Mouse (Mus musculus): Measurements from ENCODE around the gene Sox30. TPM values are rescaled to one million over a fixed set of nuclear protein-coding genes. Genes with fewer than 3 reads are reported as not detected.
A peak's percentile ranks its signal among the peaks of the same experiment; 100 is the strongest.

Sox30 gene
- polyA plus RNA-seq, 1 experiment from 2014 or later: 0.16 TPM

- H3K27me3 ChIP-seq (ENCODE audit: low read depth, poor library complexity, severe bottlenecking): no peaks in the 10 kb centered on the region
- peaks cover 29% of the 10 kb centered on the region for H3K36me3 ChIP-seq
- no peak for DNase-seq (ENCODE audit: low spot score)
- H3K27ac ChIP-seq: no peak overlapping the region; the same call in 1 of the 2 replicates
- WGBS: 68% methylated on average over 9 of the region's 9 CpGs
- H3K9me3 ChIP-seq (replicated peaks): no peaks in the 10 kb centered on the region
- H3K4me1 ChIP-seq: peaks cover 30% of the 10 kb centered on the region
- no peak overlapping the region for H3K4me3 ChIP-seq
These were observed 83.1 kb downstream of the Sox30 start for GRCm38 (mm10) chr11:46062993-46063731.

GRCm38 (mm10) chr11:46064767-46065166, 84.7 kb downstream of the Sox30 start:
- peaks cover 29% of the 10 kb centered on the region for H3K36me3 ChIP-seq
- DNase-seq (ENCODE audit: low spot score): no peak

GRCm38 (mm10) chr11:46065201-46066011, 85.3 kb downstream of the Sox30 start:
- Histone ChIP-seq H3K9me3 (replicated peaks) (no peaks in the 10 kb centered on the region), H3K27me3 (ENCODE audit: low read depth, poor library complexity, severe bottlenecking) (no peaks in the 10 kb centered on the region), H3K36me3 (peaks cover 30% of the 10 kb centered on the region), H3K4me3 (no peak overlapping the region), H3K27ac (peak overlapping the region; percentile 71), H3K4me1 (peaks cover 42% of the 10 kb centered on the region)
- WGBS: 66% methylated on average over 21 of the region's 21 CpGs
- no peak for DNase-seq (ENCODE audit: low spot score)

More at GRCm38 (mm10) chr11:46064767-46065166, 84.7 kb downstream of the Sox30 start:
- Histone ChIP-seq H3K4me3 (no peak overlapping the region), H3K27ac (peak overlapping the region; percentile 71), H3K4me1 (peaks cover 42% of the 10 kb centered on the region), H3K9me3 (replicated peaks) (no peaks in the 10 kb centered on the region), H3K27me3 (ENCODE audit: low read depth, poor library complexity, severe bottlenecking) (no peaks in the 10 kb centered on the region)
- WGBS: 74% methylated on average over 8 of the region's 8 CpGs

Other genes starting within 250 kb of the Sox30 start
- 73.0 and 81.5 TPM in 2 replicates for gene Clint1, start 128.3 kb upstream of the Sox30 start, polyA plus RNA-seq (2016; fragmentation: Nextera tagmentation; extraction: Ambion mirVana)
- 6.3 and 6.9 TPM in 2 replicates for gene Lsm11, start 35.4 kb upstream of the Sox30 start, polyA plus RNA-seq (2016; fragmentation: Nextera tagmentation; extraction: Ambion mirVana)
- 15.0 and 15.6 TPM in 2 replicates for gene Thg1l, start 24.8 kb upstream of the Sox30 start, polyA plus RNA-seq (2016; fragmentation: Nextera tagmentation; extraction: Ambion mirVana)
- gene Gm12166, start 72.0 kb downstream of the Sox30 start, polyA plus RNA-seq (2016; fragmentation: Nextera tagmentation; extraction: Ambion mirVana): 2.9 and 4.7 TPM in 2 replicates
- 10.8 and 14.4 TPM in 2 replicates for gene Adam19, start 75.7 kb downstream of the Sox30 start, polyA plus RNA-seq (2016; fragmentation: Nextera tagmentation; extraction: Ambion mirVana)
- 0.36 TPM in 2 replicates for gene Nipal4, start 186.2 kb downstream of the Sox30 start, polyA plus RNA-seq (2016; fragmentation: Nextera tagmentation; extraction: Ambion mirVana)

Data from limb, embryonic 10.5 days (tissue).